Mouse (Mus musculus) liver, embryonic 12.5 days (tissue): Measurements from ENCODE around the gene Hist3h2ba. TPM values are rescaled to one million over a fixed set of nuclear protein-coding genes. Genes with fewer than 3 reads are reported as not detected.
A peak's percentile ranks its signal among the peaks of the same experiment; 100 is the strongest.

Source experiments
- ATAC-seq: fragments of 200-750 bp; cut with Nextera tagmentation; 2 replicates; pipeline ENCODE4 v1.8.0; 2017; ENCODE audit warnings: moderate number of reproducible peaks, mild to moderate bottlenecking, moderate library complexity
- H3K27ac ChIP-seq: fragments of 300-500 bp; sonication (generic); 2 replicates; pipeline ENCODE4 v1.5.1; 2016; ENCODE audit warnings: mild to moderate bottlenecking
- H3K27me3 ChIP-seq: fragments of 300-500 bp; sonication (generic); replicated peaks from 2 replicates; pipeline ENCODE4 v1.6.1; 2016; ENCODE audit warnings: mild to moderate bottlenecking, moderate library complexity
- H3K36me3 ChIP-seq: fragments of 300-500 bp; sonication (generic); 2 replicates; pipeline ENCODE4 v1.6.1; 2016; ENCODE audit warnings: mild to moderate bottlenecking, moderate library complexity
- H3K4me1 ChIP-seq: fragments of 300-500 bp; sonication (generic); 2 replicates; pipeline ENCODE4 v1.6.1; 2016
- H3K4me2 ChIP-seq: fragments of 300-500 bp; sonication (generic); 2 replicates; pipeline ENCODE4 v1.6.1; 2016; ENCODE audit warnings: mild to moderate bottlenecking, moderate library complexity
- H3K4me3 ChIP-seq: fragments of 300-500 bp; sonication (generic); 2 replicates; pipeline ENCODE4 v1.5.1; 2016; ENCODE audit warnings: mild to moderate bottlenecking, moderate library complexity
- H3K9ac ChIP-seq: fragments of 300-500 bp; sonication (generic); 2 replicates; pipeline ENCODE4 v1.6.1; 2016; ENCODE audit warnings: mild to moderate bottlenecking, moderate library complexity
- H3K9me3 ChIP-seq: fragments of 300-500 bp; sonication (generic); replicated peaks from 2 replicates; pipeline ENCODE4 v1.6.1; 2016; ENCODE audit warnings: mild to moderate bottlenecking, moderate library complexity
- WGBS: fragments of 180-500 bp; shearing (Covaris S2); methylation state at CpG from one replicate; pipeline ENCODE4 v1.1.7; 2016; ENCODE audit not compliant: insufficient replicate concordance; 5-methylcytosine and 5-hydroxymethylcytosine counted together
- microRNA-seq: library from miRNA; unstranded; fragments of <30 nt; microRNA quantifications from one replicate; pipeline ENCODE4, GENCODE M21; 2017
- polyA plus RNA-seq: library from polyadenylated mRNA; unstranded; fragments of >200 nt; fragmentation: Nextera tagmentation; extraction: Ambion mirVana; gene quantifications from 2 replicates; pipeline ENCODE4 v1.2.1, GENCODE M21; 2016

Gene Hist3h2ba
- polyA plus RNA-seq, 1 experiment from 2014 or later, result 5.7 TPM

DNA sequence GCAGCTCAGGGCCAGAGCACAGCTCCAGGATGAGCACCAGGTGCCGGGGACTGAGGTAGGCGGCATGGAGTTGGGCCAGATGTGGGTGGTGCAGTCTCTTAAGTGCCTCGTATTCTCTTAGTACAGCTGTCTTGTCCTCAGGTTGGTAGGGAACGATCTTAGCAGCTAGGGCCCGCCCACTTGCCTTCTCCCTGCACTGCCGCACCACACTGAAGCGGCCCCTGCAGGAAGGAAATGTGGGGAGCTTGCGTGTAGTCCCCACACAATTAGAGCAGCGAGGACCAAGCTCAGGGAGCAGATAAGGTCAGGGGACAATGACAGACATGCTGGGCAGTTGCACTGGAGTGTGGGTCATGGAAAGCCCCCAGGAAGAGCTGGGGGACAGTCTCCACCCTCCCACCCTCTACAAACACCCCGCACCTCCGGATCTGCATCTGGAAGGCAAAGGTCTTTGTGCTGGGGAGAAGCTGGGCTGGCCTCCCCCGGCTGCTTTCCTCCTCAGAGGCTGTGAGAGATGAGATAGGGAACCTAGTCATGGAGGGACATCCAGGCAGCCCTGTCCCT is 47.2 kb downstream of the Hist3h2ba start:
- Histone ChIP-seq H3K27me3 (peaks cover 66% of the 10 kb centered on the region), H3K4me1 (peaks cover 43% of the 10 kb centered on the region), H3K27ac (no peak overlapping the region), H3K9me3 (no peaks in the 10 kb centered on the region), H3K36me3 (peaks cover 3% of the 10 kb centered on the region; the same call in 1 of the 2 replicates), H3K4me3 (no peak overlapping the region), H3K9ac (no peak overlapping the region), H3K4me2 (peak overlapping the region; percentile 4; the same call in 1 of the 2 replicates)
- WGBS, result 13% methylated on average over 12 of the region's 12 CpGs
- ATAC-seq, result no peak

- H3K4me2 ChIP-seq, result no peak overlapping the region
- WGBS, result 47% methylated on average over 5 of the region's 5 CpGs
- H3K27me3 ChIP-seq, result peaks cover 73% of the 10 kb centered on the region
- peaks cover 37% of the 10 kb centered on the region for H3K4me1 ChIP-seq
- H3K36me3 ChIP-seq, result no peaks in the 10 kb centered on the region
- H3K4me3 ChIP-seq, result no peak overlapping the region
- H3K27ac ChIP-seq, result no peak overlapping the region
- no peaks in the 10 kb centered on the region for H3K9me3 ChIP-seq
- ATAC-seq, result no peak
- no peak overlapping the region for H3K9ac ChIP-seq
Observed at GRCm38 (mm10) chr11:58997541-58997940, 48.8 kb downstream of the Hist3h2ba start.

Small RNA genes within 50 kb of the gene (microRNA-seq; reads per million reads assigned to microRNA genes)
- 2.1 reads per million for gene Gm44313

Other genes with a start within 250 kb of the Hist3h2ba start
- gene Olfr319, start 249.8 kb upstream of the Hist3h2ba start, polyA plus RNA-seq, result not detected in 2 replicates
- not detected in 2 replicates for gene Olfr318, start 224.9 kb upstream of the Hist3h2ba start, polyA plus RNA-seq
- not detected in 2 replicates for gene Olfr317, start 209.7 kb upstream of the Hist3h2ba start, polyA plus RNA-seq
- gene Olfr316, start 196.2 kb upstream of the Hist3h2ba start, polyA plus RNA-seq, result not detected in 2 replicates
- not detected in 2 replicates for gene Olfr315, start 175.7 kb upstream of the Hist3h2ba start, polyA plus RNA-seq
- gene Olfr314, start 166.0 kb upstream of the Hist3h2ba start, polyA plus RNA-seq, result not detected in 2 replicates
- 0.31 TPM in 1 of 2 replicates, not detected in the other for gene Fam183b, start 147.0 kb upstream of the Hist3h2ba start, polyA plus RNA-seq
- gene Olfr313, start 133.9 kb upstream of the Hist3h2ba start, polyA plus RNA-seq, result not detected in 2 replicates
- gene Olfr312, start 119.7 kb upstream of the Hist3h2ba start, polyA plus RNA-seq, result not detected in 2 replicates
- not detected in 2 replicates for gene Olfr311, start 109.7 kb upstream of the Hist3h2ba start, polyA plus RNA-seq
- 2.5 and 2.8 TPM in 2 replicates for gene Gm12258, start 101.8 kb upstream of the Hist3h2ba start, polyA plus RNA-seq
- 3.2 and 3.6 TPM in 2 replicates for gene 2810021J22Rik, start 81.7 kb upstream of the Hist3h2ba start, polyA plus RNA-seq
- gene Zfp39, start 44.7 kb upstream of the Hist3h2ba start, polyA plus RNA-seq, result 6.1 and 7.1 TPM in 2 replicates
- 9.5 and 10.9 TPM in 2 replicates for gene Btnl10, start 31.0 kb upstream of the Hist3h2ba start, polyA plus RNA-seq
- 200 and 207 TPM in 2 replicates for gene Rnf187, start 10.0 kb upstream of the Hist3h2ba start, polyA plus RNA-seq
- 14.3 and 16.9 TPM in 2 replicates for gene Hist3h2a, start 5.8 kb downstream of the Hist3h2ba start, polyA plus RNA-seq
- 0.07 and 0.13 TPM in 2 replicates for gene Trim17, start 5.8 kb downstream of the Hist3h2ba start, polyA plus RNA-seq
- 11.2 and 11.5 TPM in 2 replicates for gene Trim11, start 29.2 kb downstream of the Hist3h2ba start, polyA plus RNA-seq
- gene Obscn, start 187.5 kb downstream of the Hist3h2ba start, polyA plus RNA-seq, result 0.42 and 0.51 TPM in 2 replicates
- 14.2 and 14.5 TPM in 2 replicates for gene Iba57, start 214.8 kb downstream of the Hist3h2ba start, polyA plus RNA-seq
- 0.10 and 0.14 TPM in 2 replicates for gene Gjc2, start 234.3 kb downstream of the Hist3h2ba start, polyA plus RNA-seq
- gene Guk1, start 243.3 kb downstream of the Hist3h2ba start, polyA plus RNA-seq, result 73.7 and 81.3 TPM in 2 replicates